Mouse (Mus musculus) liver, embryonic 15.5 days (tissue): ENCODE measurements around the gene Olfr610. TPM values are rescaled to one million over a fixed set of nuclear protein-coding genes. Genes with fewer than 3 reads are reported as not detected.
"Not testable (repeated sequence)": the region's sequence is repeated elsewhere in the genome, so short reads cannot be mapped to it uniquely, and the experiment has no call there.

Experiments used
- ATAC-seq: fragments of 200-750 bp; cut with Nextera tagmentation; 2 replicates; pipeline ENCODE4 v1.8.0; 2017; ENCODE audit warnings: moderate number of reproducible peaks, mild to moderate bottlenecking, moderate library complexity; ENCODE audit not compliant: insufficient read depth
- H3K27ac ChIP-seq: fragments of 300-500 bp; sonication (generic); replicated peaks from 2 replicates; pipeline ENCODE4 v1.5.1; 2015; ENCODE audit warnings: mild to moderate bottlenecking, inconsistent platforms
- H3K27me3 ChIP-seq: fragments of 300-500 bp; sonication (generic); 2 replicates; pipeline ENCODE4 v1.6.1; 2015; ENCODE audit warnings: mild to moderate bottlenecking, inconsistent platforms
- H3K36me3 ChIP-seq: fragments of 300-500 bp; sonication (generic); replicated peaks from 2 replicates; pipeline ENCODE4 v1.6.1; 2015; ENCODE audit warnings: moderate library complexity, mild to moderate bottlenecking, inconsistent platforms
- H3K4me1 ChIP-seq: fragments of 300-500 bp; sonication (generic); replicated peaks from 2 replicates; pipeline ENCODE4 v1.6.1; 2015; ENCODE audit warnings: inconsistent platforms
- H3K4me2 ChIP-seq: fragments of 300-500 bp; sonication (generic); 2 replicates; pipeline ENCODE4 v1.6.1; 2015; ENCODE audit warnings: moderate library complexity, mild to moderate bottlenecking, inconsistent platforms
- H3K4me3 ChIP-seq: fragments of 300-500 bp; sonication (generic); replicated peaks from 2 replicates; pipeline ENCODE4 v1.5.1; 2015; ENCODE audit warnings: mild to moderate bottlenecking, inconsistent platforms
- H3K9ac ChIP-seq: fragments of 300-500 bp; sonication (generic); 2 replicates; pipeline ENCODE4 v1.6.1; 2015; ENCODE audit warnings: moderate library complexity, mild to moderate bottlenecking, inconsistent platforms
- H3K9me3 ChIP-seq: fragments of 300-500 bp; sonication (generic); replicated peaks from 2 replicates; pipeline ENCODE4 v1.6.1; 2016; ENCODE audit warnings: inconsistent platforms
- WGBS: fragments of 180-500 bp; shearing (Covaris S2); methylation state at CpG from one replicate; pipeline ENCODE4 v1.1.7; 2015; ENCODE audit warnings: mixed read lengths; ENCODE audit not compliant: insufficient replicate concordance; 5-methylcytosine and 5-hydroxymethylcytosine counted together
- polyA plus RNA-seq: library from polyadenylated mRNA; unstranded; fragments of >200 nt; fragmentation: Nextera tagmentation; extraction: Ambion mirVana; gene quantifications from 2 replicates; pipeline ENCODE4 v1.2.1, GENCODE M21; 2015

Olfr610 gene
- polyA plus RNA-seq = not detected in 2 replicates

GRCm38 (mm10) chr7:103512022-103512421 is at the start of gene Olfr610:
TSS of gene Olfr610 (minus strand) at chr7:103512122.
- no peak for ATAC-seq
- Histone ChIP-seq H3K27ac (no peak within 1 kb of the TSS), H3K4me3 (no peak within 1 kb of the TSS), H3K36me3 (no peaks in the 10 kb centered on the region), H3K9me3 (no peaks in the 10 kb centered on the region), H3K9ac (no peak within 1 kb of the TSS), H3K27me3 (no peaks in the 10 kb centered on the region), H3K4me2 (no peak within 1 kb of the TSS), H3K4me1 (no peaks in the 10 kb centered on the region)
- 58% methylated on average over 2 of the region's 2 CpGs for WGBS

GRCm38 (mm10) chr7:103555779-103556178 is 43.9 kb upstream of the Olfr610 start, which contains the start of gene Olfr615:
TSS of gene Olfr615 (plus strand) at chr7:103556079.
- no peaks in the 10 kb centered on the region for H3K36me3 ChIP-seq
- no peak for ATAC-seq
- H3K4me2 ChIP-seq = no peak within 1 kb of the TSS
- 62% methylated on average over 2 of the region's 2 CpGs for WGBS
- H3K27me3 ChIP-seq = no peaks in the 10 kb centered on the region
- no peak within 1 kb of the TSS for H3K9ac ChIP-seq
- H3K9me3 ChIP-seq = no peaks in the 10 kb centered on the region
- H3K4me3 ChIP-seq = no peak within 1 kb of the TSS
- H3K27ac ChIP-seq = no peak within 1 kb of the TSS
- no peaks in the 10 kb centered on the region for H3K4me1 ChIP-seq

DNA sequence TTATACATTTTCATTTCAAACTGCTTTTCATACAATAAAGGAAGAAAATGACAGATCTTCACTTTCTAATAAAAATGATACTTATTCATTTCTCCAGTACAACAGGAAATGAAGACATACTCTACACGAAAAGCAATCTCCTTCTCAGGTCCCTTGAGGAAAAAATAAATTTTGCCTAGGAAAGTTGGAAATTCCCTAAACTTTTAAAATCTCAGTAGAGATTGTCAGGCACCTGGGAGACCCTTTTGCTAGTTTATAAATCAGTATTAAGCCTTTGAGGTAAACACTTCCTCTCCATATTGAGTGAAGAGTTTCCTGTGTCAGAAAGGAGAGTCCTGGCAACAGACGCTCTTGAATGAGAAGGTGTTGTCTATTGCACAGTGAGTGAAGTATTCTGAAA is 35.9 kb upstream of the Olfr610 start, which contains the start of gene Olfr613:
Gene Olfr613, plus strand, starts transcription at position 301 of the 400 bp plus-strand sequence.
- Histone ChIP-seq H3K36me3 (no peaks in the 10 kb centered on the region), H3K4me2 (no peak within 1 kb of the TSS), H3K9me3 (no peaks in the 10 kb centered on the region), H3K27ac (no peak within 1 kb of the TSS), H3K4me1 (no peaks in the 10 kb centered on the region), H3K4me3 (no peak within 1 kb of the TSS), H3K9ac (no peak within 1 kb of the TSS), H3K27me3 (no peaks in the 10 kb centered on the region)
- 40% methylated on average over 2 of the region's 2 CpGs for WGBS
- no peak for ATAC-seq

GRCm38 (mm10) chr7:103542617-103543016 is 30.7 kb upstream of the Olfr610 start, which contains the start of gene Olfr612:
TSS of gene Olfr612 (minus strand) at chr7:103542717.
- 51% methylated on average over 2 of the region's 2 CpGs for WGBS
- H3K4me3 ChIP-seq, H3K4me2 ChIP-seq, H3K27me3 ChIP-seq, H3K36me3 ChIP-seq, ATAC-seq, H3K27ac ChIP-seq, H3K4me1 ChIP-seq, H3K9ac ChIP-seq, H3K9me3 ChIP-seq: not testable (repeated sequence)

- not testable (repeated sequence) for H3K9ac ChIP-seq, H3K27ac ChIP-seq, H3K4me2 ChIP-seq, H3K27me3 ChIP-seq, H3K4me1 ChIP-seq, H3K4me3 ChIP-seq, H3K36me3 ChIP-seq, ATAC-seq, H3K9me3 ChIP-seq
- 38% methylated on average over 1 of the region's 1 CpGs for WGBS
Measured at GRCm38 (mm10) chr7:103520746-103521145, 8.8 kb upstream of the Olfr610 start, which contains the start of gene Olfr611. TSS of gene Olfr611 (minus strand) at chr7:103520846.

- WGBS = 27% methylated on average over 1 of the region's 1 CpGs
- H3K4me1 ChIP-seq = no peaks in the 10 kb centered on the region
- H3K4me2 ChIP-seq = no peak within 1 kb of the TSS
- no peaks in the 10 kb centered on the region for H3K27me3 ChIP-seq
- no peaks in the 10 kb centered on the region for H3K9me3 ChIP-seq
- no peak within 1 kb of the TSS for H3K27ac ChIP-seq
- no peaks in the 10 kb centered on the region for H3K36me3 ChIP-seq
- no peak within 1 kb of the TSS for H3K9ac ChIP-seq
- H3K4me3 ChIP-seq = no peak within 1 kb of the TSS
- no peak for ATAC-seq
Measured at GRCm38 (mm10) chr7:103497962-103498361, 14.0 kb downstream of the Olfr610 start, which contains the start of gene Olfr609. TSS of gene Olfr609 (minus strand) at chr7:103498062.

DNA sequence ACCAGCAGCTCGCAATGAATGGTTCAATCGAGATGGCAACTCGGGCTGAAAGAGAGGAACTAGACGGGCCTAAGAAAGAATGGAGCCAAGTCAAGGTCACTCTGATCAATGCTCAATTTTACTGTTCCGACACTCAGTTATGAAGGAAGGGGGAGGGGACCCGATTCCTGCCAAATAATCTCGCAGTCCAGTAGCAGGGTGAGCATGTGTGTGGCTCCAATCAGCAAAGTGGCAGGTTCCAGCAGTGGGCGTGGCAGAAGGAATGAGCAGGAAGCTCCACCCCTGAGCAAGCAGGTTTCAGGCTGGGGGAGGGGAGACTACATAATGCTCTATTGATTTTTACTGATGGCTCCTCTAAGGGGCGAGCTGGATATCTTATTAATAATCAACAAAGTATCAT is 34.8 kb downstream of the Olfr610 start:
- not testable (repeated sequence) for H3K36me3 ChIP-seq, H3K27me3 ChIP-seq, H3K4me1 ChIP-seq, H3K9ac ChIP-seq, H3K9me3 ChIP-seq, ATAC-seq, H3K27ac ChIP-seq, H3K4me2 ChIP-seq, H3K4me3 ChIP-seq
- WGBS = 63% methylated on average over 9 of the region's 9 CpGs

DNA sequence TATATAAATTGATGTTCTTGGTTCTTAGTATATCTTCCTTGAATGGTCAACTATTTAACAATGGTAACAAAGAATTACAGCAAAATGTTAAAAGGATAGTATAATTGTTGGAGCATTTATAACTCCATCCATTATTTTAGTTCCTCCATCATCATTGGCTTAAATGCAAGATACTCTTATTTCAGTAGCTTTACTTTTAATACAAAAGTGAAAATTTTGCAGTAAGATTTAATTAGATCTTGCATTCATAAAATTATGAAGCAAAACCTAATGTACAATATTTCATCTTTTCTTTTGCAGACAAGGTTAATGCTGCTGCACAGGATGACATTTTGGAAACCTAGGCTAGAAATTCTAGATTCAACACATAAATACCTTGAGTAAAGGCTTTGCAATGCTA is 42.3 kb downstream of the Olfr610 start, which contains the start of gene Olfr608:
Gene Olfr608, plus strand, starts transcription at position 301 of the 400 bp plus-strand sequence.
- no peak for ATAC-seq
- H3K4me3 ChIP-seq = no peak within 1 kb of the TSS
- H3K4me2 ChIP-seq = no peak within 1 kb of the TSS
- no peak within 1 kb of the TSS for H3K27ac ChIP-seq
- no peaks in the 10 kb centered on the region for H3K4me1 ChIP-seq
- H3K27me3 ChIP-seq = no peaks in the 10 kb centered on the region
- no peaks in the 10 kb centered on the region for H3K36me3 ChIP-seq
- no peak within 1 kb of the TSS for H3K9ac ChIP-seq
- no peaks in the 10 kb centered on the region for H3K9me3 ChIP-seq

GRCm38 (mm10) chr7:103460590-103460989 is 51.3 kb downstream of the Olfr610 start:
- Histone ChIP-seq H3K4me2 (no peak overlapping the region), H3K9ac (no peak overlapping the region), H3K9me3 (no peaks in the 10 kb centered on the region), H3K27ac (no peak overlapping the region), H3K4me3 (no peak overlapping the region), H3K36me3 (no peaks in the 10 kb centered on the region), H3K4me1 (no peaks in the 10 kb centered on the region), H3K27me3 (no peaks in the 10 kb centered on the region)
- WGBS = 73% methylated on average over 5 of the region's 5 CpGs
- no peak for ATAC-seq

Other genes with a start within 250 kb of the Olfr610 start
- not detected in 2 replicates for gene Olfr596, start 206.5 kb downstream of the Olfr610 start, polyA plus RNA-seq
- not detected in 2 replicates for gene Olfr597, start 195.8 kb downstream of the Olfr610 start, polyA plus RNA-seq
- not detected in 2 replicates for gene Olfr598, start 188.6 kb downstream of the Olfr610 start, polyA plus RNA-seq
- not detected in 2 replicates for gene Olfr599, start 176.2 kb downstream of the Olfr610 start, polyA plus RNA-seq
- not detected in 2 replicates for gene Olfr600, start 162.5 kb downstream of the Olfr610 start, polyA plus RNA-seq
- gene Olfr601, start 149.5 kb downstream of the Olfr610 start, polyA plus RNA-seq = not detected in 2 replicates
- gene Olfr603, start 125.9 kb downstream of the Olfr610 start, polyA plus RNA-seq = not detected in 2 replicates
- gene Usp17lc, start 97.0 kb downstream of the Olfr610 start, polyA plus RNA-seq = not detected in 2 replicates
- gene Olfr605, start 66.7 kb downstream of the Olfr610 start, polyA plus RNA-seq = not detected in 2 replicates
- gene Olfr606, start 63.1 kb downstream of the Olfr610 start, polyA plus RNA-seq = not detected in 2 replicates
- not detected in 2 replicates for gene Olfr607, start 48.0 kb downstream of the Olfr610 start, polyA plus RNA-seq
- not detected in 2 replicates for gene Olfr608, start 42.2 kb downstream of the Olfr610 start, polyA plus RNA-seq
- gene Olfr609, start 14.1 kb downstream of the Olfr610 start, polyA plus RNA-seq = not detected in 2 replicates
- not detected in 2 replicates for gene Olfr611, start 8.7 kb upstream of the Olfr610 start, polyA plus RNA-seq
- gene Olfr612, start 30.6 kb upstream of the Olfr610 start, polyA plus RNA-seq = not detected in 2 replicates
- not detected in 2 replicates for gene Olfr613, start 36.0 kb upstream of the Olfr610 start, polyA plus RNA-seq
- gene Olfr615, start 44.0 kb upstream of the Olfr610 start, polyA plus RNA-seq = not detected in 2 replicates
- gene Olfr616, start 57.0 kb upstream of the Olfr610 start, polyA plus RNA-seq = not detected in 2 replicates
- not detected in 2 replicates for gene Olfr617, start 60.9 kb upstream of the Olfr610 start, polyA plus RNA-seq
- not detected in 2 replicates for gene Olfr618, start 78.0 kb upstream of the Olfr610 start, polyA plus RNA-seq
- not detected in 2 replicates for gene Olfr619, start 88.5 kb upstream of the Olfr610 start, polyA plus RNA-seq
- gene Olfr620, start 100.4 kb upstream of the Olfr610 start, polyA plus RNA-seq = not detected in 2 replicates
- not detected in 2 replicates for gene Olfr622, start 130.6 kb upstream of the Olfr610 start, polyA plus RNA-seq
- gene Olfr623, start 151.6 kb upstream of the Olfr610 start, polyA plus RNA-seq = not detected in 2 replicates
- gene Olfr624, start 159.1 kb upstream of the Olfr610 start, polyA plus RNA-seq = 0.02 TPM in 2 replicates
- not detected in 2 replicates for gene Olfr625-ps1, start 170.6 kb upstream of the Olfr610 start, polyA plus RNA-seq
- not detected in 2 replicates for gene Olfr243, start 202.5 kb upstream of the Olfr610 start, polyA plus RNA-seq
- gene Olfr628, start 218.3 kb upstream of the Olfr610 start, polyA plus RNA-seq = not detected in 2 replicates
- 0.08 TPM in 1 of 2 replicates, not detected in the other for gene Olfr629, start 232.8 kb upstream of the Olfr610 start, polyA plus RNA-seq
- gene Olfr630, start 245.2 kb upstream of the Olfr610 start, polyA plus RNA-seq = not detected in 2 replicates